Mouse (Mus musculus) stomach, embryonic 16.5 days (tissue): ENCODE results near the gene Psmb10. TPM values are rescaled to one million over a fixed set of nuclear protein-coding genes. Genes with fewer than 3 reads are reported as not detected.

Experiments
- ATAC-seq: fragments of 200-750 bp; cut with Nextera tagmentation; 2 replicates; pipeline ENCODE4 v1.8.0; 2017; ENCODE audit warnings: moderate number of reproducible peaks, moderate TSS enrichment; ENCODE audit not compliant: insufficient read depth, low FRiP score
- H3K27ac ChIP-seq: fragments of 300-500 bp; sonication (generic); 2 replicates; pipeline ENCODE4 v1.5.1; 2014; ENCODE audit warnings: low read length
- H3K27me3 ChIP-seq: fragments of 300-500 bp; sonication (generic); 2 replicates; pipeline ENCODE4 v1.6.1; 2014; ENCODE audit warnings: low read length, control low read depth, mixed read lengths; ENCODE audit not compliant: control insufficient read depth, insufficient read depth
- H3K36me3 ChIP-seq: fragments of 300-500 bp; sonication (generic); 2 replicates; pipeline ENCODE4 v1.6.1; 2014; ENCODE audit warnings: low read length; ENCODE audit not compliant: control insufficient read depth, insufficient read depth
- H3K4me1 ChIP-seq: fragments of 300-500 bp; sonication (generic); 2 replicates; pipeline ENCODE4 v1.6.1; 2014; ENCODE audit warnings: low read length, control low read depth, mixed read lengths; ENCODE audit not compliant: control insufficient read depth, insufficient read depth
- H3K4me2 ChIP-seq: fragments of 300-500 bp; sonication (generic); 2 replicates; pipeline ENCODE4 v1.6.1; 2014; ENCODE audit warnings: low read depth, low read length, mixed read lengths
- H3K4me3 ChIP-seq: fragments of 300-500 bp; sonication (generic); replicated peaks from 2 replicates; pipeline ENCODE4 v1.5.1; 2014; ENCODE audit warnings: mild to moderate bottlenecking, low read length
- H3K9ac ChIP-seq: fragments of 300-500 bp; sonication (generic); 2 replicates; pipeline ENCODE4 v1.6.1; 2014; ENCODE audit warnings: low read length
- H3K9me3 ChIP-seq: fragments of 300-500 bp; sonication (generic); replicated peaks from 2 replicates; pipeline ENCODE4 v1.6.1; 2016; ENCODE audit warnings: low read length, control low read depth; ENCODE audit not compliant: control insufficient read depth
- WGBS: fragments of 180-500 bp; shearing (Covaris S2); extraction: QIAGEN DNeasy Blood & Tissue Kit; methylation state at CpG from one replicate; pipeline ENCODE4 v1.1.7; 2014; 5-methylcytosine and 5-hydroxymethylcytosine counted together
- microRNA-seq: library from miRNA; unstranded; fragments of <30 nt; microRNA quantifications from one replicate; pipeline ENCODE4, GENCODE M21; 2016
- polyA plus RNA-seq: library from polyadenylated mRNA; unstranded; fragments of >200 nt; fragmentation: Nextera tagmentation; extraction: Ambion mirVana; gene quantifications from 2 replicates; pipeline ENCODE4 v1.2.1, GENCODE M21; 2015

Psmb10 gene
- polyA plus RNA-seq, 1 experiment from 2014 or later: 59.5 TPM

GRCm38 (mm10) chr8:105897801-105898480 is 40.3 kb downstream of the Psmb10 start:
- H3K9ac ChIP-seq: no peak overlapping the region
- no peaks in the 10 kb centered on the region; the same call in 1 of the 2 replicates for H3K36me3 ChIP-seq
- no peak for ATAC-seq
- H3K27ac ChIP-seq: no peak overlapping the region
- no peaks in the 10 kb centered on the region for H3K27me3 ChIP-seq
- H3K4me2 ChIP-seq: no peak overlapping the region
- no peak overlapping the region for H3K4me3 ChIP-seq
- WGBS: 72% methylated on average over 9 of the region's 9 CpGs
- H3K9me3 ChIP-seq: no peaks in the 10 kb centered on the region
- H3K4me1 ChIP-seq: peaks cover 11% of the 10 kb centered on the region

GRCm38 (mm10) chr8:105893339-105893738 is 44.9 kb downstream of the Psmb10 start, which contains the start of gene Nrn1l:
TSS of gene Nrn1l (plus strand) at chr8:105893567.
- Histone ChIP-seq H3K9ac (peak within 1 kb of the TSS; percentile 54; the same call in 1 of the 2 replicates), H3K27me3 (no peaks in the 10 kb centered on the region), H3K4me1 (peaks cover 3% of the 10 kb centered on the region; the same call in 1 of the 2 replicates), H3K4me2 (peak within 1 kb of the TSS; percentile 34), H3K4me3 (no peak within 1 kb of the TSS), H3K9me3 (no peaks in the 10 kb centered on the region), H3K36me3 (peaks cover 19% of the 10 kb centered on the region), H3K27ac (no peak within 1 kb of the TSS; the same call in 1 of the 2 replicates)
- 8% methylated on average over 11 of the region's 11 CpGs for whole genome bisulfite sequencing
- ATAC-seq: peak; percentile 87

DNA sequence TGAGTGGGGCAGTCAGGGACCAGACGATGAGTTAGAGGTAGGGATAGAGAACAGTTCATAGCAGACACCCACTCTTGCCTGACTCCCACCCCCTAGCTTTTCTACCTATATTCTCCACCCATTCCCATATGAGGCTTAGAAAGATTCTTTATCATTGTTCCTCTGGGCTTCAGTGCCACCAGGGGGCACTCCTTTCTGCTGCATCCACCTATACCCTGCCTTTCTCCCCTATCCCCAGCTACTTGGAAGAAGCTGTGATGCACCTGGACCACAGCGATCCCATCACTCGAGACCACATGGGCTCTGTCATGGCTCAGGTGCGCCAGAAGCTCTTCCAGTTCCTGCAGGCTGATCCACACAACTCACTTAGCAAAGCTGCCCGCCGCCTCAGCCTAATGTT is 45.8 kb downstream of the Psmb10 start:
- Histone ChIP-seq H3K9me3 (no peaks in the 10 kb centered on the region), H3K9ac (no peak overlapping the region), H3K4me2 (no peak overlapping the region), H3K27me3 (no peaks in the 10 kb centered on the region), H3K36me3 (peaks cover 21% of the 10 kb centered on the region), H3K4me1 (peaks cover 3% of the 10 kb centered on the region; the same call in 1 of the 2 replicates), H3K4me3 (no peak overlapping the region), H3K27ac (no peak overlapping the region)
- ATAC-seq: no peak
- 86% methylated on average over 6 of the region's 6 CpGs for WGBS

DNA sequence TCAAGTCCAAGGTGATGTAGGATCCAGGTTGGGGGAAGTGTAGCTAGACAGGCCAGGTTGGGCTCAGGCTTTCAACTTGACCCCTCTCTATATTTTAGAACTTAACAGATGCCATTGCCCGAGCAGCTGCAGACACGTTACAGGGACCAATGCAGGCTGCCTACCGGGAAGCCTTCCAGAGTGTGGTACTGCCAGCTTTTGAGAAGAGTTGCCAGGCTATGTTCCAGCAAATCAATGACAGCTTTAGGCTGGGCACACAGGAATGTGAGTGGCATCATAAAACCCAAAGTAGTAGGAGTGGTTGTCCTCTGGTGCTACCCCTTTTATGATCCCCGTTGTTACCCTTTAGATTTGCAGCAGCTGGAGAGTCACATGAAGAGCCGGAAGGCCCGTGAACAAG is 47.4 kb downstream of the Psmb10 start:
- no peak overlapping the region for H3K27ac ChIP-seq
- H3K4me2 ChIP-seq: no peak overlapping the region
- ATAC-seq: no peak
- peaks cover 24% of the 10 kb centered on the region for H3K36me3 ChIP-seq
- H3K4me3 ChIP-seq: no peak overlapping the region
- H3K9me3 ChIP-seq: no peaks in the 10 kb centered on the region
- no peaks in the 10 kb centered on the region for H3K27me3 ChIP-seq
- 90% methylated on average over 6 of the region's 6 CpGs for WGBS
- peaks cover 3% of the 10 kb centered on the region; the same call in 1 of the 2 replicates for H3K4me1 ChIP-seq
- no peak overlapping the region for H3K9ac ChIP-seq

- H3K4me3 ChIP-seq: no peak overlapping the region
- no peak overlapping the region for H3K27ac ChIP-seq
- no peak for ATAC-seq
- no peak overlapping the region for H3K9ac ChIP-seq
- H3K36me3 ChIP-seq: peaks cover 28% of the 10 kb centered on the region
- H3K27me3 ChIP-seq: no peaks in the 10 kb centered on the region
- WGBS: 93% methylated on average over 12 of the region's 12 CpGs
- no peaks in the 10 kb centered on the region for H3K9me3 ChIP-seq
- peaks cover 3% of the 10 kb centered on the region; the same call in 1 of the 2 replicates for H3K4me1 ChIP-seq
- no peak overlapping the region for H3K4me2 ChIP-seq
Measured at GRCm38 (mm10) chr8:105889756-105890465, 48.3 kb downstream of the Psmb10 start.

Small RNAs within 50 kb of the gene (microRNA-seq; reads per million reads assigned to microRNA genes)
- not detected for gene Mir7074

Other genes with a start within 250 kb of the Psmb10 start
- 47.9 and 54.0 TPM in 2 replicates for gene Acd, start 237.3 kb downstream of the Psmb10 start, polyA plus RNA-seq
- 13.2 and 16.5 TPM in 2 replicates for gene Pard6a, start 237.3 kb downstream of the Psmb10 start, polyA plus RNA-seq
- not detected in 2 replicates for gene 4933405L10Rik, start 230.8 kb downstream of the Psmb10 start, polyA plus RNA-seq
- gene Enkd1, start 230.2 kb downstream of the Psmb10 start, polyA plus RNA-seq: 13.8 and 14.9 TPM in 2 replicates
- gene Gfod2, start 179.8 kb downstream of the Psmb10 start, polyA plus RNA-seq: 18.1 and 24.7 TPM in 2 replicates
- 13.7 and 14.1 TPM in 2 replicates for gene Ranbp10, start 111.1 kb downstream of the Psmb10 start, polyA plus RNA-seq
- 0.10 and 0.18 TPM in 2 replicates for gene Tsnaxip1, start 110.7 kb downstream of the Psmb10 start, polyA plus RNA-seq
- gene Cenpt, start 85.2 kb downstream of the Psmb10 start, polyA plus RNA-seq: 39.4 and 41.0 TPM in 2 replicates
- gene Thap11, start 83.3 kb downstream of the Psmb10 start, polyA plus RNA-seq: 49.3 and 54.5 TPM in 2 replicates
- gene Nutf2, start 77.9 kb downstream of the Psmb10 start, polyA plus RNA-seq: 140 and 208 TPM in 2 replicates
- 41.8 and 46.4 TPM in 2 replicates for gene Edc4, start 57.6 kb downstream of the Psmb10 start, polyA plus RNA-seq
- 0.55 TPM in 1 of 2 replicates, not detected in the other for gene Nrn1l, start 44.9 kb downstream of the Psmb10 start, polyA plus RNA-seq
- gene Pskh1, start 38.0 kb downstream of the Psmb10 start, polyA plus RNA-seq: 30.4 and 33.1 TPM in 2 replicates
- gene Ctrl, start 4.6 kb downstream of the Psmb10 start, polyA plus RNA-seq: 3.9 and 5.9 TPM in 2 replicates
- 4.2 and 5.0 TPM in 2 replicates for gene Lcat, start 4.9 kb upstream of the Psmb10 start, polyA plus RNA-seq
- 35.4 and 44.9 TPM in 2 replicates for gene Slc12a4, start 27.7 kb upstream of the Psmb10 start, polyA plus RNA-seq
- not detected in 2 replicates for gene Dpep3, start 41.0 kb upstream of the Psmb10 start, polyA plus RNA-seq
- gene Dus2, start 52.9 kb upstream of the Psmb10 start, polyA plus RNA-seq: 18.3 and 18.5 TPM in 2 replicates
- not detected in 2 replicates for gene Dpep2nb, start 67.5 kb upstream of the Psmb10 start, polyA plus RNA-seq
- 14.8 and 16.5 TPM in 2 replicates for gene Ddx28, start 73.4 kb upstream of the Psmb10 start, polyA plus RNA-seq
- 4.7 and 5.3 TPM in 2 replicates for gene Nfatc3, start 120.4 kb upstream of the Psmb10 start, polyA plus RNA-seq
- 62.6 and 82.5 TPM in 2 replicates for gene Esrp2, start 198.5 kb upstream of the Psmb10 start, polyA plus RNA-seq
- gene Pla2g15, start 212.0 kb upstream of the Psmb10 start, polyA plus RNA-seq: 13.7 and 14.9 TPM in 2 replicates
- gene Slc7a6, start 230.4 kb upstream of the Psmb10 start, polyA plus RNA-seq: 28.7 and 33.2 TPM in 2 replicates